Mouse (Mus musculus): ENCODE measurements around the gene Syngap1. TPM values are rescaled to one million over a fixed set of nuclear protein-coding genes. Genes with fewer than 3 reads are reported as not detected.

The Syngap1 gene
- polyA plus RNA-seq, 1 experiment from 2014 or later = 2.0 TPM

DNA sequence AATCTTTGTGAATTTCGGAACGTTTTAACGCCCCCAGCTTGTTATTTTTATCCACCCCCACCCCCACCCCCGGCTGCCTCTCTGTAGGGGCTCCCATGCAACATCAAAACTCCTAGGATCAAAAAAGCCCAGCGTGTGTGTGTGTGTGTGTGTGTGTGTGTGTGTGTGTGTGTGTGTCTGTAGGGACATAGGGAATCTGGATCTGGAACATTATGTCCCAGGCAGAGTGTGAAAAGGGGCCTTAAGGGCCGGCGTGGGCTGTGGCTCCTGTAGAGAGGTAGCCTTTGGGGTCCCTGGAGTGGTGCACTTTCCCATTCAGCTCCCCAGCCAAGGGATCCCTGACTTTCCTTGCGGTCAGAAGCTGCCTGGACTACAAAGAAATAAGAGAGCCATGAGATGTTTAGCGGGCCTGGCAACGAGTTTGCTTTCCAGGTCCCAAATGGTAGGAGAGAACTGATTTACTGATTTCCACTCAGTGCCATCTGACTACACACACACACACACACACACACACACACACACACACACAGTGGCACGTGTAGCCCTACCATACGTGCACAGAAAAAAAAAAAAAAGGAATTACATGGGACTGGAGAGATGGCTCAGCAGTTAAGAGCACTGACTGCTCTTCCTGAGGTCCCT, 77.6 kb downstream of the Syngap1 start:
- H3K4me1 ChIP-seq = peaks cover 4% of the 10 kb centered on the region
- H3K36me3 ChIP-seq = peaks cover 29% of the 10 kb centered on the region
- peak overlapping the region; percentile 61 for H3K4me3 ChIP-seq (replicated peaks)
- H3K27me3 ChIP-seq (replicated peaks) = no peaks in the 10 kb centered on the region
- peak overlapping the region; percentile 51; the same call in 1 of the 2 replicates for H3K27ac ChIP-seq
- peak overlapping the region; percentile 44; the same call in 1 of the 2 replicates for H3K9ac ChIP-seq
- WGBS = 41% methylated on average over 12 of the region's 12 CpGs
- peak overlapping the region; percentile 80 for H3K4me2 ChIP-seq
- H3K9me3 ChIP-seq = no peaks in the 10 kb centered on the region
- ATAC-seq (ENCODE audit: insufficient read depth, low FRiP score, low read depth) = no peak

- peaks cover 37% of the 10 kb centered on the region for H3K36me3 ChIP-seq
- H3K27ac ChIP-seq = no peak overlapping the region
- no peak for ATAC-seq (ENCODE audit: insufficient read depth, low FRiP score, low read depth)
- no peak overlapping the region for H3K4me3 ChIP-seq (replicated peaks)
- no peaks in the 10 kb centered on the region for H3K9me3 ChIP-seq
- no peak overlapping the region for H3K9ac ChIP-seq
- peaks cover 4% of the 10 kb centered on the region for H3K4me1 ChIP-seq
- no peaks in the 10 kb centered on the region for H3K27me3 ChIP-seq (replicated peaks)
- WGBS = 89% methylated on average over 14 of the region's 14 CpGs
- no peak overlapping the region for H3K4me2 ChIP-seq
These were observed 80.0 kb downstream of the Syngap1 start for GRCm38 (mm10) chr17:27021076-27021475.

GRCm38 (mm10) chr17:27021736-27022135, 80.7 kb downstream of the Syngap1 start:
- no peak overlapping the region for H3K27ac ChIP-seq
- WGBS = 85% methylated on average over 9 of the region's 9 CpGs
- no peak overlapping the region for H3K4me2 ChIP-seq
- H3K27me3 ChIP-seq (replicated peaks) = no peaks in the 10 kb centered on the region
- H3K9me3 ChIP-seq = no peaks in the 10 kb centered on the region
- H3K4me1 ChIP-seq = peaks cover 5% of the 10 kb centered on the region
- ATAC-seq (ENCODE audit: insufficient read depth, low FRiP score, low read depth) = no peak
- H3K36me3 ChIP-seq = peaks cover 37% of the 10 kb centered on the region
- H3K4me3 ChIP-seq (replicated peaks) = no peak overlapping the region
- H3K9ac ChIP-seq = no peak overlapping the region

Small RNA genes lying within 50 kb of the gene (microRNA-seq; reads per million reads assigned to microRNA genes)
- not detected for gene Gm27775
- not detected for gene Mir3083
- not detected for gene Mir6968

Other genes with a start within 250 kb of the Syngap1 start
- gene Crebrf, start 225.6 kb upstream of the Syngap1 start, polyA plus RNA-seq (2015; fragmentation: Nextera tagmentation; extraction: Ambion mirVana) = 8.1 and 10.1 TPM in 2 replicates
- 42.9 and 45.5 TPM in 2 replicates for gene Bnip1, start 160.2 kb upstream of the Syngap1 start, polyA plus RNA-seq (2015; fragmentation: Nextera tagmentation; extraction: Ambion mirVana)
- gene Nkx2-5, start 96.2 kb upstream of the Syngap1 start, polyA plus RNA-seq (2015; fragmentation: Nextera tagmentation; extraction: Ambion mirVana) = 9.2 and 15.4 TPM in 2 replicates
- 6.1 and 7.6 TPM in 2 replicates for gene Kifc5b, start 24.2 kb upstream of the Syngap1 start, polyA plus RNA-seq (2015; fragmentation: Nextera tagmentation; extraction: Ambion mirVana)
- 8.5 and 8.7 TPM in 2 replicates for gene Phf1, start 8.2 kb upstream of the Syngap1 start, polyA plus RNA-seq (2015; fragmentation: Nextera tagmentation; extraction: Ambion mirVana)
- 179 and 191 TPM in 2 replicates for gene Cuta, start 1.7 kb upstream of the Syngap1 start, polyA plus RNA-seq (2015; fragmentation: Nextera tagmentation; extraction: Ambion mirVana)
- 13.3 and 14.9 TPM in 2 replicates for gene Zbtb9, start 31.9 kb downstream of the Syngap1 start, polyA plus RNA-seq (2015; fragmentation: Nextera tagmentation; extraction: Ambion mirVana)
- gene Bak1, start 87.8 kb downstream of the Syngap1 start, polyA plus RNA-seq (2015; fragmentation: Nextera tagmentation; extraction: Ambion mirVana) = 4.6 and 5.7 TPM in 2 replicates
- gene Itpr3, start 116.1 kb downstream of the Syngap1 start, polyA plus RNA-seq (2015; fragmentation: Nextera tagmentation; extraction: Ambion mirVana) = 10.8 and 12.3 TPM in 2 replicates
- 267 and 309 TPM in 2 replicates for gene Uqcc2, start 192.7 kb downstream of the Syngap1 start, polyA plus RNA-seq (2015; fragmentation: Nextera tagmentation; extraction: Ambion mirVana)
- 0.18 and 0.21 TPM in 2 replicates for gene Ip6k3, start 226.5 kb downstream of the Syngap1 start, polyA plus RNA-seq (2015; fragmentation: Nextera tagmentation; extraction: Ambion mirVana)

Data from stomach, embryonic 15.5 days (tissue).